Mouse (Mus musculus) intestine, embryonic 16.5 days (tissue): ENCODE data around the gene Zfp595. TPM values are rescaled to one million over a fixed set of nuclear protein-coding genes. Genes with fewer than 3 reads are reported as not detected.
"Not testable (repeated sequence)": the region's sequence is repeated elsewhere in the genome, so short reads cannot be mapped to it uniquely, and the experiment has no call there.

Source experiments
- ATAC-seq: fragments of 200-750 bp; cut with Nextera tagmentation; 2 replicates; pipeline ENCODE4 v1.8.0; 2017; ENCODE audit warnings: moderate TSS enrichment, moderate library complexity
- H3K27ac ChIP-seq: fragments of 300-500 bp; sonication (generic); 2 replicates; pipeline ENCODE4 v1.5.1; 2014; ENCODE audit warnings: mild to moderate bottlenecking, low read length
- H3K27me3 ChIP-seq: fragments of 300-500 bp; sonication (generic); replicated peaks from 2 replicates; pipeline ENCODE4 v1.6.1; 2014; ENCODE audit warnings: low read length, control low read depth, mixed read lengths; ENCODE audit not compliant: control insufficient read depth, insufficient read depth
- H3K36me3 ChIP-seq: fragments of 300-500 bp; sonication (generic); 2 replicates; pipeline ENCODE4 v1.6.1; 2014; ENCODE audit warnings: low read length, control low read depth; ENCODE audit not compliant: control insufficient read depth, insufficient read depth
- H3K4me1 ChIP-seq: fragments of 300-500 bp; sonication (generic); 2 replicates; pipeline ENCODE4 v1.6.1; 2014; ENCODE audit warnings: low read length, control low read depth, mixed read lengths; ENCODE audit not compliant: control insufficient read depth, insufficient read depth
- H3K4me2 ChIP-seq: fragments of 300-500 bp; sonication (generic); 2 replicates; pipeline ENCODE4 v1.6.1; 2014; ENCODE audit warnings: low read depth, low read length, control low read depth
- H3K4me3 ChIP-seq: fragments of 300-500 bp; sonication (generic); 2 replicates; pipeline ENCODE4 v1.5.1; 2014; ENCODE audit warnings: mild to moderate bottlenecking, low read length
- H3K9ac ChIP-seq: fragments of 300-500 bp; sonication (generic); 2 replicates; pipeline ENCODE4 v1.6.1; 2014; ENCODE audit warnings: low read depth, low read length
- H3K9me3 ChIP-seq: fragments of 300-500 bp; sonication (generic); 2 replicates; pipeline ENCODE4 v1.6.1; 2016; ENCODE audit warnings: low read length, control low read depth; ENCODE audit not compliant: control insufficient read depth
- WGBS: fragments of 180-500 bp; shearing (Covaris S2); extraction: QIAGEN DNeasy Blood & Tissue Kit; methylation state at CpG from one replicate; pipeline ENCODE4 v1.1.7; 2014; 5-methylcytosine and 5-hydroxymethylcytosine counted together
- polyA plus RNA-seq: library from polyadenylated mRNA; unstranded; fragments of >200 nt; fragmentation: Nextera tagmentation; extraction: Ambion mirVana; gene quantifications from 2 replicates; pipeline ENCODE4 v1.2.1, GENCODE M21; 2015

Gene Zfp595
- polyA plus RNA-seq, 1 experiment from 2014 or later = 2.4 TPM

GRCm38 (mm10) chr13:67305822-67306672, 26.3 kb downstream of the Zfp595 start, which contains the start of gene Zfp457:
Gene Zfp457, minus strand, starts transcription at chr13:67306485.
- WGBS = 7% methylated on average over 16 of the region's 16 CpGs
- peak; percentile 100 for ATAC-seq
- peak within 1 kb of the TSS; percentile 41; the same call in 1 of the 2 replicates for H3K27ac ChIP-seq

GRCm38 (mm10) chr13:67278314-67278713, 54.1 kb downstream of the Zfp595 start, which contains the start of gene Zfp458:
Gene Zfp458, minus strand, starts transcription at chr13:67278466.
- Histone ChIP-seq H3K4me3 (peak within 1 kb of the TSS; percentile 26), H3K4me2 (peak within 1 kb of the TSS; percentile 19; the same call in 1 of the 2 replicates), H3K27me3 (no peaks in the 10 kb centered on the region), H3K36me3 (no peaks in the 10 kb centered on the region), H3K9ac (no peak within 1 kb of the TSS), H3K9me3 (no peaks in the 10 kb centered on the region), H3K27ac (no peak within 1 kb of the TSS), H3K4me1 (no peaks in the 10 kb centered on the region)
- peak; percentile 75 for ATAC-seq
- WGBS = 40% methylated on average over 7 of the region's 7 CpGs

More at GRCm38 (mm10) chr13:67305822-67306672, 26.3 kb downstream of the Zfp595 start, which contains the start of gene Zfp457:
- Histone ChIP-seq H3K4me2 (peak within 1 kb of the TSS; percentile 90), H3K4me1 (peaks cover 6% of the 10 kb centered on the region; the same call in 1 of the 2 replicates), H3K9me3 (no peaks in the 10 kb centered on the region), H3K4me3 (peak within 1 kb of the TSS; percentile 81), H3K27me3 (no peaks in the 10 kb centered on the region), H3K9ac (peak within 1 kb of the TSS; percentile 88), H3K36me3 (no peaks in the 10 kb centered on the region)

- Histone ChIP-seq H3K4me3 (peak overlapping the region; percentile 78), H3K4me2 (peak overlapping the region; percentile 65), H3K9ac (peak overlapping the region; percentile 79)
- not testable (repeated sequence) for H3K27me3 ChIP-seq, H3K36me3 ChIP-seq, H3K4me1 ChIP-seq, H3K9me3 ChIP-seq, H3K27ac ChIP-seq
- peak; percentile 57 for ATAC-seq
- 44% methylated on average over 8 of the region's 9 CpGs for WGBS
Measured at GRCm38 (mm10) chr13:67269383-67270065, 62.8 kb downstream of the Zfp595 start.

- ATAC-seq = peak; percentile 99
- 4% methylated on average over 18 of the region's 18 CpGs for WGBS
- Histone ChIP-seq H3K27me3 (no peaks in the 10 kb centered on the region), H3K4me1 (0 out of 2 replicates have a peak, but pooled peaks cover 3% of the 10 kb centered on the region), H3K4me3 (peak overlapping the region; percentile 78), H3K9ac (peak overlapping the region; percentile 79), H3K4me2 (peak overlapping the region; percentile 65), H3K27ac (no peak overlapping the region), H3K36me3 (no peaks in the 10 kb centered on the region), H3K9me3 (no peaks in the 10 kb centered on the region)
Measured at GRCm38 (mm10) chr13:67268568-67269369, 63.6 kb downstream of the Zfp595 start.

Other genes with a start within 250 kb of the Zfp595 start
- gene Zfp708, start 234.6 kb downstream of the Zfp595 start, polyA plus RNA-seq = 2.2 and 2.6 TPM in 2 replicates
- gene Gm28557, start 224.0 kb downstream of the Zfp595 start, polyA plus RNA-seq = 2.1 and 2.7 TPM in 2 replicates
- 0.16 and 0.43 TPM in 2 replicates for gene Rslcan18, start 216.3 kb downstream of the Zfp595 start, polyA plus RNA-seq
- gene Zfp759, start 210.9 kb downstream of the Zfp595 start, polyA plus RNA-seq = 1.4 TPM in 2 replicates
- 6.8 and 6.9 TPM in 2 replicates for gene Rsl1, start 159.4 kb downstream of the Zfp595 start, polyA plus RNA-seq
- gene Zfp455, start 138.1 kb downstream of the Zfp595 start, polyA plus RNA-seq = 1.2 and 1.4 TPM in 2 replicates
- gene Zfp458, start 54.1 kb downstream of the Zfp595 start, polyA plus RNA-seq = 1.2 and 1.5 TPM in 2 replicates
- gene Zfp457, start 26.1 kb downstream of the Zfp595 start, polyA plus RNA-seq = 0.69 and 1.4 TPM in 2 replicates
- 0.28 and 0.95 TPM in 2 replicates for gene Gm28044, start 28.0 kb upstream of the Zfp595 start, polyA plus RNA-seq
- 0.77 and 1.0 TPM in 2 replicates for gene Zfp953, start 28.0 kb upstream of the Zfp595 start, polyA plus RNA-seq
- 0.48 TPM in 1 of 2 replicates, not detected in the other for gene Gm28041, start 43.2 kb upstream of the Zfp595 start, polyA plus RNA-seq
- 1.5 and 1.9 TPM in 2 replicates for gene Zfp456, start 43.2 kb upstream of the Zfp595 start, polyA plus RNA-seq
- gene Zfp429, start 67.2 kb upstream of the Zfp595 start, polyA plus RNA-seq = 6.7 and 7.3 TPM in 2 replicates
- 1.7 and 2.3 TPM in 2 replicates for gene Zfp459, start 88.8 kb upstream of the Zfp595 start, polyA plus RNA-seq
- gene Zfp874a, start 119.1 kb upstream of the Zfp595 start, polyA plus RNA-seq = 7.5 TPM in 2 replicates
- 1.7 and 1.9 TPM in 2 replicates for gene Zfp874b, start 151.7 kb upstream of the Zfp595 start, polyA plus RNA-seq
- 8.3 and 9.8 TPM in 2 replicates for gene Zfp58, start 168.0 kb upstream of the Zfp595 start, polyA plus RNA-seq
- not detected in 2 replicates for gene Gm26965, start 193.6 kb upstream of the Zfp595 start, polyA plus RNA-seq
- 17.9 and 19.3 TPM in 2 replicates for gene Zfp87, start 193.6 kb upstream of the Zfp595 start, polyA plus RNA-seq
- gene Zfp748, start 221.3 kb upstream of the Zfp595 start, polyA plus RNA-seq = 9.2 and 9.7 TPM in 2 replicates